Mouse (Mus musculus) cerebral cortex, adult 2 months (tissue): Measurements from ENCODE around the gene Camta1.

Experiments used
- WGBS: fragments of 180-500 bp; shearing (Covaris S2); methylation state at CpG from one replicate; pipeline ENCODE4 v1.1.7; 2018; 5-methylcytosine and 5-hydroxymethylcytosine counted together

The Camta1 gene

DNA sequence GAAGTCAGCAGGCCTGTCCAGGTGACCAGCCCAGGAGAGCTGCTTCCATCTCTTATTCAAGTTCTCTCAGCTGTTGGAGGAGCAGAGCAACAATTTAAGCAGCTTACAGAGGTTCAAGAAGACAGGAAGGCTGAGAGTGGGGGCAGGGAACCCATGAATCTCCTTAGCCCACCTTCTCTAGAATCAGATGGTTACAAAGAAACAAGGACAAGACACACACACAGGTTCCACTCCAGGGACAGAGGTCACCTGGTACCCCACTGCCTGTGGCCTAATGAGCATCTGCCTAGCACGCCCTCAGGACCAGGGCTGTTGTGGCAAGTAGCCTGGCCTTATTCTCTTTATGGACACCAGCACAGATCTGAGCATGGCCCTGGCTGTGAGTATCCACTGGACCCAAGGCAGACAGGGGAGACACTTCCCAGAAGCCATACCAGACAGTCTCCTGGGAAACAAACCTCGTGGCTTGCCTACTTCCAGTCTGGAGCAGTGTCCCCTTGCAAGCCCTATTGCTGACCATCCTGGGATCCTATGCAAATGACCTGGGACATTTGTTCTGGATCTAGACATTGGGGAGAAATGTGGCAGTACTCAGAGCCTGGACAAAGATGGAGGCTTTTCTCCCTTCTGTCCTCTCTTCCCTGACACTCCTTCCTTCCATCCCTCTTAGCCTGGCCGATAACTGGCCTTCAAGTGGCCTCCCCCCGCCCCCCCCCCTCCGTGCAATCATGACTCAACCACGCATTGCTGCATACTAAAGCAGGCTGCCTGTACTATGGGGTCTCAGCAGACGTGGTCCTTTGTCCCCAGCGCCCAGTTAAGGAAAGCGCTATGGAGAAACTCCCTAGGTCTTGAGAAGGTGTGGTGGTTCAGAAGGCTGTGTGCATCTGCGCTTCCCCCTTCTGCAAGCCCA lies 733.8 kb downstream of the Camta1 start:
- WGBS: 14% methylated on average over 10 of the region's 10 CpGs

- WGBS: 88% methylated on average over 3 of the region's 3 CpGs
These were observed 742.8 kb downstream of the Camta1 start for GRCm38 (mm10) chr4:151118883-151119282.

- 64% methylated on average over 7 of the region's 7 CpGs for WGBS
These were observed 747.1 kb downstream of the Camta1 start for GRCm38 (mm10) chr4:151114574-151114973.

DNA sequence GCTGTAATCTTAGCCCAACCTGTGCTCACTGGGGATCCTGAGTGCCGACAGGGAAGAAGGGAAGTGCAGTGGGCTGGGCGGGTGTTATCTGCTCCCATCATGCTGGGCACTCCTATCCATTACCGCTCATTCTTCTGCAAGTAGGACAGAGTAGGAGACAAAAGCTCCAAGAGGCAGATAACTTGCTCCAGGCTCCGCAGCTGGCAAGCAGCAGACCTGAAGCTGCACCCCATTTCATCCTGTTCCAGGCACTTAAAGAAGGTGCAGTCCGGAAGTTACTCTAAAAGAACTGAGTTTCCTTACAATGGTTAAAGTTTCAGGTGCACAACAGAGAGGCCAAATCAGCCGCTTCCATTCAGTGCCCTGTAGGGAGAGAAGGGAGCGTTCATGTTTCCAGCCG lies 750.5 kb downstream of the Camta1 start:
- 77% methylated on average over 8 of the region's 8 CpGs for WGBS

DNA sequence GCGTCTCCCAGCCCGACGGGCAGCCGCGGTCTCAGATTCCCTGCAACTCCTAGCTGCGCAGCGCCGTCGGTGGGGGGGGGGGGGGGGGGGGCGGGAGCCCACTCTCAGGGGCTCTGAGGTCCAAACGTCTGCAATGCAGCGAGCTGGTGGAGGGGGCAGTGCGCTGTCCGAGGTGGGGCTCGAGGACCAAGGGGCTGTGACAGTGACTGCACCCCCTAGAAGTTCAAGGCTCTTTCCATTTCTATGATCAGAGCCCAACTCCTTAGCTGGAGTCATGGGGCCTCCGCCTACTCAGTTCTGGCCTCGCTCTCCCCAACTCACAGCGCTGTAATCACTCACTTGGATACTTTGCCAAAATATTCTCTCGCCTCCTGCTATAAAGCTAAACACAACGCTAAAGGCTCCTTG lies 752.8 kb downstream of the Camta1 start:
- 5% methylated on average over 9 of the region's 20 CpGs for WGBS

GRCm38 (mm10) chr4:151108028-151108771 lies 753.5 kb downstream of the Camta1 start:
- WGBS: under 1% methylated on average over 98 of the region's 101 CpGs

- WGBS: 2% methylated on average over 60 of the region's 60 CpGs
These were observed 754.3 kb downstream of the Camta1 start for GRCm38 (mm10) chr4:151107131-151108001.

GRCm38 (mm10) chr4:151106468-151106867 lies 755.2 kb downstream of the Camta1 start:
- 16% methylated on average over 10 of the region's 10 CpGs for WGBS

DNA sequence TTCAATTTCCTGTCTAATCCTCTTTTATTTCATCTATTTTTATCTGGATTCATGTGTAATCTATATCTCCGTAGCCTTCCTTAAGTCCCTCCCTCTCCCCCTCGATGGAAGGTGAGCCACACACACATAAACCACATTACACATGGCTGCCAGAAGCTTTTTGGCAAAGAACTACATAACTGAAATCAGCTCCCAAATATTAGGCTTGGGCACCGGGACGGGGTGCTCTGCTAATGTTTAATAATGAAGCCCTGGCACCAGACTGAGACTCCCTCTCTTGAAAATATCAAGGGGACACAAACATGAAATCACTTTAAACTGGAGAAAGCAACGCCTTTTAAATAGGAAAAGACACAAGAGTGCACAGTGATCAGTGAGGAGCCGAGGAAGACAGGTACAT lies 755.8 kb downstream of the Camta1 start:
- 36% methylated on average over 6 of the region's 6 CpGs for WGBS

- WGBS: 48% methylated on average over 10 of the region's 10 CpGs
These were observed 757.5 kb downstream of the Camta1 start for GRCm38 (mm10) chr4:151104147-151104546.

GRCm38 (mm10) chr4:151103646-151104045 lies 758.0 kb downstream of the Camta1 start:
- WGBS: 41% methylated on average over 11 of the region's 11 CpGs

DNA sequence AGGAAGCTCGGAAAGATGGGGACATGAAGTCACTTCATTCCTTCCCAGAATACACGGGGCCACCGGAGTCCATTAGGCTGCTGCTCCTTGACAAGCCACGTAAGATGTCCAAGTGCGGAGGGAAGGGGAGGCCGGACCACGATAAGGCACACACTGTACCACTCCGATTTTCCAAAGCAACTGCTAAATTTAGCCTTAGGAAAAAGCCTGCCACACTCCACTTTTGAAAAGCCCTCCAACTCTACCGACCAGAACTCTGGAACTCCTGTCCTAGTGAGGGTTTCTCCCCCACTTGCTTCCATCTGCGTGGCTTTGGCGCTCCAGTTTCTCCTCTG lies 764.6 kb downstream of the Camta1 start:
- WGBS: 44% methylated on average over 11 of the region's 11 CpGs

DNA sequence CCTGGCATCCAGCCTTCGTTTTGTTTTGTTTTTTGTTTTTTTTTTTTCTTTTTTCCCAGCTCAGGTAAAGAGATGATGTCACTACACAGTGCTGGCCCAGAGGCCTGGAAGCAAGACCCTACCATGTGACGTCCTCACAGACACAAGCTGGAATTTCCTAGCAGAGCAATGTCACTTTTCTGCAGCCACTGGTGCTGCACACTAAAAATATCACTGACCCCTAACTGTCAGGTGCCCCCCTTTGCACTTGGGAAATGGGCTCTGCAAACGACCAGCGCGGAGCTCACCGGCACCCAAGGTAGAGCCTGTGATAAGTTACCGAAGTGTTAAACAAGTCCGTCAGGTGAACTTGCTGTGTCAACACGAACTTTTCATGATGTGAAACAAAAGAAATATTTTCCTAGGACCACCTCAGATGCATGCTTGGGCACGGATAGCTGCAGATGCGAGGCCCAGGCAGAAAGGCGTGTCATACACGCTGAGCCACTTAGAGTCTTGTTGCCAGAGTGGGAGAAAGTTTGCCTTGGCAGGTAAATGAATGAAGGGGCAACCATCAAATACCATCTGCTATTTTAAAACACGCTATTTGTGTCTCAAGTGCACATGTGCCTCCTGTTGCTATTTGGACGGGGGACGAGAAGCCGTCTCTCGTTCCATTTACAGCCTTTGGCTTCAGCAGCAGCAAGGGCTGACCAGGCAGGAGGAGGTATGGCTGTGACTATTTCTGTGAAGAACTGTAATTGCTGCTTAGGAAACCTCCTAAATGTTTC lies 765.2 kb downstream of the Camta1 start:
- WGBS: 65% methylated on average over 18 of the region's 18 CpGs

- 29% methylated on average over 2 of the region's 2 CpGs for WGBS
These were observed 766.5 kb downstream of the Camta1 start for GRCm38 (mm10) chr4:151095207-151095606.

GRCm38 (mm10) chr4:151089270-151089669 lies 772.4 kb downstream of the Camta1 start, which contains the start of gene Gm13090:
Gm13090 (plus strand) TSS chr4:151089570.
- 60% methylated on average over 7 of the region's 7 CpGs for WGBS

GRCm38 (mm10) chr4:151088819-151089218 lies 772.9 kb downstream of the Camta1 start:
- 71% methylated on average over 14 of the region's 14 CpGs for WGBS

- WGBS: 98% methylated on average over 1 of the region's 1 CpGs
These were observed 774.3 kb downstream of the Camta1 start for GRCm38 (mm10) chr4:151087358-151087757.

DNA sequence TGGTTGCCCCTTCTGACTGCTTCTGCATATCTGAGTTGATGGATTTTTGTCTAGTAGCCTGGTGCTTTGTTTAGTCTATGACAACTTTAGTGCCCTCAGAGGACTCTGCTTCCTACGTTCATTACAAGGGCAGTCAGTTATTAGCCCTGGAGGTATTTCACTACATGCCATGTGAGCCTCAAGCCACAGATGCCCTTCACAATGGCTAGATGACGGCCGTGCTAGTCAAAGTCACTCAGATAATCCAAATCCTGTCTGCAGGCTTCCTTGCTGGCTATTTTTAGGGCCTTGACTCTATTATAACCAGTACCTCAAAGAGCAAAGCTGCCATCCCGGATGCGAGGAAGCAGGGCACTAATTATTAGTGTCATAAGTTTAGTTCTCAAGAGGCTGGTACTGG lies 778.6 kb downstream of the Camta1 start:
- WGBS: 64% methylated on average over 5 of the region's 5 CpGs

DNA sequence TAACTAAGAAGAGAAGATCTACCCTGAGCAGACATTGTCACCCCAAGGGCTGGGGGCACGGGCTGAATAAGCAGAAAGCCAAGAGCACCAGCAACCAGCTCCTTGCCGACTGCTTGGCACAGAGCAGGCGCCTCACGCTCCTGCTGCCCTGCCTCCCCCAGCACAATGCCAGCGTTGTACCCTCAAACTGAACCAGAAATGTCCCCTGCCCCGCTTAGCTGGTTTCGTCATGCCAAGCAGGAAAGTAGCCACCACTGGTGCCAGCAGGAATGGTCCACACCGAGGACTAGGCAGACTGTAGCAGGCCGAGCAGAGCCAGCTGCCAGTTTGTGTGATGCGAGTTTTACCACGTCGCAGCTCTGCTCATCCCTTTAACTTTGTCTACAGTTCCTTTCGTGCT lies 779.7 kb downstream of the Camta1 start:
- 57% methylated on average over 13 of the region's 13 CpGs for WGBS

DNA sequence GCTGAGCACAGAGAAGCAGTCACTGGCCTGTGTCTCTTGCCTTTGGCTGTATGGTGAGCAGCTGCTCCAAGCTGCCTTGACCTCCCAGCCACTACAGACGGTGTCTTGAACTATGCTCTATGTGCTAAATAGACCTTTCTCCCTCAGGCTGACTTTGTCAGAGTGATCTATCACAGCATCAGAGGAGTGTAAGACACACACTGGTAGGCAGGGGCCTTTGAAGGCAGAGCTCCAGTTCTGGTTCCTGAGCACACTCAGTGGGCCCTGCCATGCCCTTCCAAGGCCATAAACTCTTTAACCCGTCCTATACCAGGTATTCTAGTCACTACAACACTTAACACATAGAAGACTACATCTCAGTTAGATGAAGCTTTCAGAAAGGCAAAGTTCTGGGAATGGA lies 780.3 kb downstream of the Camta1 start:
- 76% methylated on average over 2 of the region's 2 CpGs for WGBS

DNA sequence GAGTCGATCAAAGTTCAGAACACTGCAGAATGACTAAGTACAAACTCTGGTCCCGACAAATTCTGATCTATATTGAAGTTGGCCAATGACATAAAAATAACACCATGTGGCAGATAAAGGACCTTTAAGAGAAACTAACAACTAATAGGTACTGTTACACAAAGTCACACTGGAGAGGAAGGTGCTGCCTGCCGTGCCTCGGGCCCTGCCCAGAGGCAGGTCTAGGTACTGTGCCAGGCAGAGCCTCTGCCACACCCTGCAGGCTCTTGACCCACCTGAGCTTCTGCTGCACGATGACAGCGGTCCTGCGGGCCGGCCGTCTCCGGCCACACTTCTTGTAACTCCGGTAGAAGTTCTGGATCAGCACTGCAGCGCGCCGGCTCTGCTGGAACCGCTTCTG lies 786.9 kb downstream of the Camta1 start:
- WGBS: 92% methylated on average over 15 of the region's 15 CpGs
